Mouse (Mus musculus): Measurements from ENCODE around the gene Vps4b.

- TF ChIP-seq CTCF (IDR thresholded peaks at IDR 0.05; ENCODE audit: borderline replicate concordance, control insufficient read depth, extremely low read depth, insufficient read depth, low read length, poor library complexity) (no peak), POLR2A (IDR thresholded peaks at IDR 0.05; ENCODE audit: control insufficient read depth, extremely low read depth, insufficient read depth, low read length, poor library complexity) (peak; percentile 4; the same call in 1 of the 2 replicates)
Measured at GRCm38 (mm10) chr1:106758734-106759571, 37.6 kb downstream of the Vps4b start.

All from thymus, adult 2 months (tissue).